12 mouse cellular contexts compared by ENCODE assay signal in the genomic region with DNA sequence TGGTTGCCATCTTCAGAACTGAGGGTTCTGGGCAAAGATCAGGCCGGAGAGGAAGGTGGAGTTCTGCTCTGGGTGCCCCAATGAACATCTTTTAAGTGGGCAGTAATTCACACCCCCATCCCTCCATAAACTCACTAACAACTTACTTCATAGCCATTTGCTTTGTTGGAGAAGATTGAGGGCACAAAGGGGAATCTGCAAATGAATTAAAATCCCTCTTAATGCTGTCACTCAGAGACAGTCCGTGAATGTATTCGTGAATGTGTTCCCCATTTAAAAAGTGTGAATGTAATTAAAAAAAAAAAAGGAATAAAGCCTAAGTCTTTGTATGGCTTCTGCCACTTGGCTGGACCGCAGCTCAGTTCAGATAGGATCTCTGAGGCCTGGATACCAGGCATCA. TPM values are rescaled to one million over a fixed set of nuclear protein-coding genes. Genes with fewer than 3 reads are reported as not detected.
A peak's percentile ranks its signal among the peaks of the same experiment; 100 is the strongest.
DNase-seq lines count a peak whose midpoint lies in the region; ATAC-seq and TF ChIP-seq lines count a peak whose summit lies in the region.
"Had no signal": no experiment of that assay in that cellular context is flagged by ENCODE, and none has a peak within 500 bp of the region (broad histone marks: within the 10 kb centered on the region; RNA-seq: fewer than 3 reads in every experiment).

No protein-coding gene starts in this region.

- no peak for ATAC-seq in heart, embryonic 15.5 days (replicated peaks; ENCODE audit: insufficient number of reproducible peaks, insufficient read depth, low FRiP score, low read depth)
- no peak for ATAC-seq in embryonic facial prominence, embryonic 14.5 days (ENCODE audit: low read depth)
- ATAC-seq in limb, embryonic 11.5 days (ENCODE audit: insufficient number of reproducible peaks, low FRiP score, low TSS enrichment, low read depth): no peak
- ATAC-seq: inflammation-experienced regulatory T-cells, adult 6 months had no signal

- peak overlapping the region; percentile 53 for H3K4me2 ChIP-seq in heart, embryonic 15.5 days
- no peak overlapping the region for H3K4me2 ChIP-seq in embryonic facial prominence, embryonic 14.5 days (ENCODE audit: low read depth, low read length)
- no peak overlapping the region for H3K4me2 ChIP-seq in limb, embryonic 11.5 days (ENCODE audit: low read depth, severe bottlenecking)

- H3K9ac ChIP-seq in heart, embryonic 15.5 days: peak overlapping the region; percentile 42
- no peak overlapping the region for H3K9ac ChIP-seq in embryonic facial prominence, embryonic 14.5 days (ENCODE audit: low read depth, low read length)
- H3K9ac ChIP-seq in limb, embryonic 11.5 days (ENCODE audit: low read length): no peak overlapping the region

- TF ChIP-seq CTCF in brain, embryonic 14.5 days (IDR thresholded peaks at IDR 0.05; ENCODE audit: borderline replicate concordance, extremely low read depth, insufficient read depth, insufficient read length): no peak

- H3K27me3 ChIP-seq in heart, embryonic 15.5 days: no peaks in the 10 kb centered on the region
- H3K27me3 ChIP-seq in embryonic facial prominence, embryonic 14.5 days (replicated peaks; ENCODE audit: control insufficient read depth, insufficient read depth, low read length): no peaks in the 10 kb centered on the region
- H3K27me3 ChIP-seq in limb, embryonic 11.5 days (ENCODE audit: control insufficient read depth, insufficient read depth, low read length): no peaks in the 10 kb centered on the region

- peak overlapping the region; percentile 38 for H3K4me3 ChIP-seq in heart, embryonic 15.5 days
- no peak overlapping the region for H3K4me3 ChIP-seq in embryonic facial prominence, embryonic 14.5 days (ENCODE audit: low read depth, low read length)
- H3K4me3 ChIP-seq in limb, embryonic 11.5 days (ENCODE audit: low read depth, low read length): no peak overlapping the region
- H3K4me3 ChIP-seq: erythroblast, embryonic 14.5 days had no signal

- DNase-seq in heart, postnatal 14 days: no peak
- peak; percentile 84 for DNase-seq in brain, embryonic 14.5 days (ENCODE audit: low read depth)
- DNase-seq in embryonic facial prominence, embryonic 14.5 days (ENCODE audit: low spot score): no peak
- no peak for DNase-seq in limb, embryonic 11.5 days (ENCODE audit: low spot score)
- no peak for DNase-seq in adrenal gland, adult 2 months
- DNase-seq in cerebellum, adult 11-12 months: no peak
- DNase-seq: cerebellum, postnatal 25 days; gastrocnemius, postnatal 10 days; thymus, postnatal 4 days had no signal

- WGBS in heart, embryonic 15.5 days: 74% methylated on average over 4 of the region's 4 CpGs
- WGBS in embryonic facial prominence, embryonic 14.5 days: 64% methylated on average over 4 of the region's 4 CpGs
- WGBS in limb, embryonic 11.5 days: 46% methylated on average over 4 of the region's 4 CpGs

- H3K27ac ChIP-seq in heart, embryonic 15.5 days: peak overlapping the region; percentile 85
- H3K27ac ChIP-seq in embryonic facial prominence, embryonic 14.5 days (replicated peaks; ENCODE audit: low read depth, low read length): peak overlapping the region; percentile 92
- peak overlapping the region; percentile 53 for H3K27ac ChIP-seq in limb, embryonic 11.5 days (replicated peaks; ENCODE audit: low read depth, low read length)

- TF ChIP-seq POLR2A in brain, embryonic 14.5 days (IDR thresholded peaks at IDR 0.05; ENCODE audit: borderline replicate concordance, extremely low read depth, insufficient read depth, insufficient read length, poor library complexity, severe bottlenecking): no peak

- no peaks in the 10 kb centered on the region for H3K36me3 ChIP-seq in heart, embryonic 15.5 days
- no peaks in the 10 kb centered on the region for H3K36me3 ChIP-seq in embryonic facial prominence, embryonic 14.5 days (ENCODE audit: control insufficient read depth, insufficient read depth, low read length)
- no peaks in the 10 kb centered on the region for H3K36me3 ChIP-seq in limb, embryonic 11.5 days (ENCODE audit: control insufficient read depth, insufficient read depth, low read length)

- no peaks in the 10 kb centered on the region for H3K9me3 ChIP-seq in heart, embryonic 15.5 days (replicated peaks)
- H3K9me3 ChIP-seq in embryonic facial prominence, embryonic 14.5 days (ENCODE audit: control insufficient read depth, low read length): no peaks in the 10 kb centered on the region
- no peaks in the 10 kb centered on the region for H3K9me3 ChIP-seq in limb, embryonic 11.5 days (ENCODE audit: control insufficient read depth, low read length)

- peaks cover 43% of the 10 kb centered on the region for H3K4me1 ChIP-seq in heart, embryonic 15.5 days (replicated peaks)
- peaks cover 38% of the 10 kb centered on the region for H3K4me1 ChIP-seq in embryonic facial prominence, embryonic 14.5 days (ENCODE audit: control insufficient read depth, insufficient read depth, low read length)
- peaks cover 24% of the 10 kb centered on the region for H3K4me1 ChIP-seq in limb, embryonic 11.5 days (ENCODE audit: control insufficient read depth, insufficient read depth, low read length)

- intact Hi-C loops in heart, postnatal 14 days (cut with DNase I): no loop called here

RNA-seq across cellular contexts. Expression of a gene that starts 58.8 kb away (rescaled TPM):
- polyA plus RNA-seq in heart, embryonic 15.5 days (2015; fragmentation: Nextera tagmentation; extraction: Ambion mirVana): 4.1 and 6.9 TPM in 2 replicates
- total RNA-seq in heart, postnatal 14 days (2021): 1 to 10 TPM; 2.3 to 3.1 TPM
- polyA plus RNA-seq in brain, embryonic 14.5 days (2012; rRNA removed): 1.6 and 1.9 TPM in 2 replicates
- 72.0 TPM in 2 replicates for polyA plus RNA-seq in embryonic facial prominence, embryonic 14.5 days (2014; fragmentation: Nextera tagmentation; extraction: Ambion mirVana)
- 6.6 and 7.0 TPM in 2 replicates for polyA plus RNA-seq in limb, embryonic 11.5 days (2014; fragmentation: Nextera tagmentation; extraction: Ambion mirVana)
- 1 to 10 TPM; 4.7 to 6.1 TPM for total RNA-seq in adrenal gland, adult 2 months (2021)
- 1.2 and 3.0 TPM in 2 replicates for polyA plus RNA-seq in adrenal gland, adult 2 months (2012; rRNA removed)
- polyA plus RNA-seq: erythroblast, embryonic 14.5 days had no signal
